Mouse (Mus musculus) frontal cortex, postnatal 10 days (tissue): ENCODE results near the gene Armh4.
"Not testable (repeated sequence)": the region's sequence is repeated elsewhere in the genome, so short reads cannot be mapped to it uniquely, and the experiment has no call there.

Experiments used
- DNase-seq, 2 experiments: peaks; one replicate each; pipeline ENCODE4 v3.0.0; 2022; ENCODE audit warnings: low spot score in 2 of 2, mixed read lengths in 1 of 2

The Armh4 gene

DNA sequence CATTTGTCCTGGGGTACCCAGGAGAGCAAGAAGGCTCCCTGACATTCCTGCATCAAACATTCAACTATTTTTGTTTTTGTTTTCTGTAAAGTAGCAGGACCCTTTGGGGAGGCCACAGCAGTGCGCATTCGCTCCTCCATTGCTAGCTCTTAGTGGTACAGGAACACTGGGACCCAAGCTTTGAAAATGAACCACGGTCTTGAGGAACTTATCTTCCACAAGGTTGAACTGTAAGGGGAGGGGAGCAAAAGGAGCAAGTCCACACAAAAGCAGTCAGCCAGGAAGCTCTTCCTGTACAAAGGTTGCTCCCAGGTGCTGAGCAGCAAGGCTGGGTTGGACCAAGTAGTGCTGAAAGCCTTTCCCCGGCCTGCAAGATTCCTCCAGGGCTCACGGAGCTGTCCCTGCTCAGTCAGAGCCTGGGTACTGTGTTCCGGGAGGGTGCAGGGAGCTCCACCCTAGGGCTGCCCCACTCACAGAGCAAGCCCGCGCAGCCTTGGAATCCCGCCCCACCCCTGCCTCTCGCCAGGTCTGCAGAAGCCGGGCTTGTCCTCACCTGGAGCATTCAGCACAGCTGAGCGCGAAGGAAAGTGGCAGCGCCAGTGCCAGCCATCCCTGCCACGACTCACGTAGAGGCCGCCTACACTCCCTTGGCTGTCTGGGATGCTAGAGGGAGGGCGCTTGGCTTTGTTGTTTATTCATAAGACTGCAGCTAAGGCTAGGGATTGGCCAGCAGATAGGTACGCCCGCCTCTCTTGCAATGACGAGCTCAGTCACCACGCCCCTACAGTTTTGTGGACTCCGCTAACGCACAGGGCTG is at the start of gene Armh4:
TSS of gene Armh4 (minus strand) at position 669 of the 817 bp plus-strand sequence.
- DNase-seq, result peak; percentile 80 to 81

DNA sequence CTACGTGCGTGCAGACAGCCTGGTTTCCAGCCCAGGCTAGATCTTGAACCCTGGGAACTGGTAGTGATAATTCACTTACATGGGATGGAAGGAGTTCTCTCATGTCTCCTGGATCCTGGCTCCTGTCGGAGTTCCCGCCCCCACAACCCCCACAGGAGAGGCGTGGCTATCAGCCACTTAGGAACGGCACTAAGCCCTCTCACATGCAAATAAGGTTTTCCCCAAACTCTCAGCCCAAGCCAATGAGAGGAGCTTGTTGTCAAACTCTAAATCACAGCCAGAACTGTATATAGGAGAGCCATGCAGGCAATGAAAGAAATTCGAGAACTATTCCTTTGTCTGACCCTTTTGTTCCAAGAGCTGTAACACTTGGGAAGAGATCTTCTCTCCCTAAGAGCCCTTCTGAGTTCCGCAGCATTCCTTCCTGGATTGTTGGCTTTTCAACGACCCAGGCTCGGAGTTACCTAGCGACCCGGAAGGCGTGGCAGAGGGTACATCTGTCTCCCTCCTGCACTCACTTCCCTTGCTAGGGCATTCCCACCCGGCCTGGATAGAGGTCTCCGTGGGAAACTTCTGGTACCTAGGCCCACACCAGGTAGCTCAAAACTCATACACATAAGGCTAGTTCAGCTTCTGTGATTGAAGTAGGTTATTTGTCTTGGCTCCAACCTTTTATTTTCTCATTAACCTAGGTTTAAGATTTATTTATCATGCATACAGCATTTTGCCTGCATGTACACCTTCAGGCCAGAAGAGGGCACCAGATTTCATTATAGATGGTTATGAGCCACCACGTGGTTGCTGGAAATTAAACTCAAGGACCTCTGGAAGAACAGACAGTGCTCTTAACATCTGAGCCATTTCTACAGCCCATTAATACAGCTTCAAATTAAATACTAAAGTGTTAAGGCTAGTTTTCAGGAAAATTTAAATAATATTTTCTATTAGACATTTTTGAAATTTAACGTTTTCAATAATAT is 46.3 kb upstream of the Armh4 start:
- no peak for DNase-seq

DNA sequence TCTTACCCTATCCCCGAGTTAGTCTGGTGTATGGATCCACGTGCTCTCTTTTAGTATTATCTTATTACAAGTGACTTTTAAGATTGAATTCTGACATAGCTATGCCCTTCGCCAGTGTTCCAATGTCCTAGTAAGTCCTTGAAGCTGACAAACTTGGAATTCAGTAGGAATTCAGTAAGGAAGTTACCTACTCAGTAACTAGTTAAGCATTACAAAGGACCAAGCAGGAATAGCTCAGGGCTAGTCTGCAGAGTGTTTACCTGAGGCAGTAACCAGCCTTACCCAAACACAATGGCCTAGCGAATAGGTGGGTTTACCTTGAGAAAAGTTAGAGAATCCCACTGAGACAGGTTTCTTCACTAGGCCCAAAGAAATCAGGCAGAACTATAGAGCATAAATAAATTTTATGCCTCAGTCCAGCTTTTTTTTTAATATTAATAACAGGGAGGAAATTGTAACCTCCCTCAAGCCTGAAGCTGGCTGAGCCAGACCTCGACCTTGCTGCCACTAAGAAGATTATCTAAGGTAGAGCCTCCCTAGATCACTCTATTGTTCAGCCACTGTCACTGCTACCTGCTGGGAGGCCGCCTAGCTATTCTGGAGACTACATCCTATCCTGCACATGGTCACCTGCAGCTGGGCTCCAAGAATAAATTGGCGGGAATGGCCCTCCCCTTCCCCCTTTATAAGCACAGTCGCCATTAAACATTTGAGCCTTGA is 36.7 kb upstream of the Armh4 start:
- DNase-seq, result not testable (repeated sequence)

DNA sequence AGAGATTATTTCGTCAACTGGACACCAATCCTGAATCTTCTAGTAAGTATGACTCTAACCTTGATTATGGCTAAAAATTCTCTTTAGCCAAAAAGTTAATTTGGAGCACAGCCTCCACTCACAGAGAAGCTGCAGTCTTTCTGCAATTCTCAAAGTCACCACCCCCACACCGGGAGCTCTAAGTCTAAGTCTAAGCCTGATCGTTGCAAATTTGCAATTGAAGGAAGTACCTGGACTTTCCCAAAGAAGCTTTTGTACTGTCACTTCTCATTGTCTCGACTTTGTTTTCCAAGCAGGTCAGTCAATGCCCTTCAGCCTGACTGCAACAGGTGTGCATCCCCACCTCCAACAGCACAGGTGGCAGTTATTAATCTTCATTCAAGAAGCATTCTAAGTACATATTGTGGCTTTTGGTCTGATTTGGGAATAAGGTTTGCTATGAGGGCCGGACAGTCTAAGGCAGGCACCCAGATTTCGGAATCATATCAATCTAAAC is 35.6 kb upstream of the Armh4 start:
- DNase-seq, result not testable (repeated sequence)

DNA sequence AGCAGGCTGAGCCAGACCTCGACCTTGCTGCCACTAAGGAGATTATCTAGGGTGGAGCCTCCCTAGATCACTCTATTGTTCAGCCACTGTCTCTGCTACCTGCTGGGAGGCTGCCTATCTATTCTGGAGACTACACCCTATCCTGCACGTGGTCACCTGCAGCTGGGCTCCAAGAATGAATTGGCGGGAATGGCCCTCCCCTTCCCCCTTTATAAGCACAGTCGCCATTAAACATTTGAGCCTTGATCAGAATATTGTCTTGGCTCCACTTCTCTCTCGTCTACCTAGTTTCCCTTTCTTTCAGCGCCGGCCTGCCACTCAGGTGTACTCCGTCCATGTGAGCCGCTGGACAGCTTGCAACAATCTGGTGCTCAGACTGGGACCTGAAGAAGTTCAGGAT is 29.8 kb upstream of the Armh4 start:
- DNase-seq, result not testable (repeated sequence)

DNA sequence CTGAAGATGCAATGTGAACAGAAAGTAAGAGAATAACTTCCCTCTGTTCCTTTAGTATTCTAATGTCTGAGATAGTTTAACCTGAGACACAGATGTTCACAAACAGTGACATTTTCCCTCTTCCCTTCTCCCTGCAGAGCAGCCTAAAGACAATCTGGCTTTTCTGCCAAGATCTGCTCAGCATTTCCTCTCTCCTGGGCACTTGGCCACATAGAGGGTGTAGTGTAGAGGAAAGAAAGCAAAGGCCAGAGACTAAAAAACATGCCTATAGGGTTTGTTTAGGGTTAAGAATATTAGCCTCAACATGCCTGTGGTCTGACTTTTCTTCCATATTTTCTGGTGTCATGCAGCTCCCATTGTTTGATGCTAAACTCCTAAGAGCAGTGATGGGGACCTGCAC is 21.9 kb upstream of the Armh4 start:
- DNase-seq, result not testable (repeated sequence)

DNA sequence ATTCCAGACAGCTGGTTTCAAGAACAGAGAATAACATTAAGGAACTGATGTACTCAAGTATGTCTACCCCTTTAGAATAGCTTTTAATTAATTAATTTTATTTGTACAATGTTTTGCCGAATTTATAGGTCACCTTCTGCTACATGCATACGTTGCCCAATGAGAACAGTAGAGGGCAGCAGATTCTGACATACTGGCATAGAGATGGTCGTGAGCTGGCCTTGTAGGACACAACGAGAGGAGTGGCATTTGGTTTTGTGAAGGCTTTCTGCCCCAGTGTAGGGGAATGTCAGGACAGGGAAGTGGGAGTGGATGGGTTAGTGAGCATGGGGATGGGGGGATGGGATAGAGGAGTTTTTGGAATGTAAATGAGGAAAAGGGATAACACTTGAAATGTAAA is 18.3 kb upstream of the Armh4 start:
- DNase-seq, result no peak

DNA sequence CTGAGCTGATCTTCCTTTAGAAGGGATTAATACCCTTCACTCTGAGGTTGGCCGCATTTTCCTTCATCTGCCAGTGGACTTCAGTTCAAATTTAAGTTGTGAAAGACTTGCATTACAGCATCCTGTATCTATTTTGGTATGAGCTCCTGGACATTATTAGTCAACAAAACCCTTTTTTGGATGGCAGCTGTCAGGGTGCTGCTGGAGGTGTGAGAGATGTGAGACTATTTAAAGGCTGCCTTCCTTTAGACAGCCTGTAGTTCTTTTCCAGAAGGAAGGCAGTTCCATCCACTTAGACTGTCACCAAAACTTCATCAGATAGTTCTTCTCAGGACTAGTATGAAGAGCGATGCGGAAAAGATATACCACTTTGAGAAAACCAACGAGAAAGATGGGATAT is 10.8 kb upstream of the Armh4 start:
- no peak for DNase-seq

DNA sequence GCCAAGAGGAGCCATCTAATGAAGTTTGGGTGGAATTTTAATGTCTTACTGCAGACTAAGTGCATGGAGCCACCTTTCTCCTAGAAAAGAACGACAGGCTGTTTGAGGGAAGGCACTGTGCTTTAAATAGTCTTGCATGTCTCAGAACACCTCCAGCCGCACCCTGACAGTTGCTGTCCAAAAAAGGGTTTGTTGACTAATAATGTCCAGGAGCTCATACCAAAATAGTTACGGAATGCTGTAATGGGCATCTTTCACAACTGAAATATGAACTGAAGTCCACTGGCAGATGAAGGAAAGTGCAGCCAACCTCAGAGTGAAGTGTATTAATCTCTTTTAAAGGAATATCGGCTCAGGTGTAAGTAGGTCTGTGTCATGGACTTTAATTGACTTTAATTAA is 7.4 kb upstream of the Armh4 start:
- no peak for DNase-seq

DNA sequence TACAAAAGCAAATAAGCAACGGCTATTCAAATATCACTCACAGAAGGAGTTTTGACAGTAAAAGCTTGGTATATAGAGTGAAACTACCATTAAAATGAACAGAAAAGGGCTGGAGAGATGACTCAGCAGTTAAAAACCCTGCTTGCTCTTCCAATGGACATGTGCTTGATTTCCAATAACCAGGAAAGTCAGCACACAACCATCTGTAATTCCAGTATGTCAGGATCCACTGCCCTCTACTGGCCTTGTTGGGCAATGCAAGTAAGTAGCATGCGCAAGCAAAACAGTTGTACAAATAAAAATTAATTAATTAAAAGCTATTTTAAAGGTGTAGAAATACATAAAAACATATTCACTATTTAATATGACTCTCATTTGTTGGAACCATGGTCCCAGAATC is 2.6 kb upstream of the Armh4 start:
- no peak for DNase-seq

DNA sequence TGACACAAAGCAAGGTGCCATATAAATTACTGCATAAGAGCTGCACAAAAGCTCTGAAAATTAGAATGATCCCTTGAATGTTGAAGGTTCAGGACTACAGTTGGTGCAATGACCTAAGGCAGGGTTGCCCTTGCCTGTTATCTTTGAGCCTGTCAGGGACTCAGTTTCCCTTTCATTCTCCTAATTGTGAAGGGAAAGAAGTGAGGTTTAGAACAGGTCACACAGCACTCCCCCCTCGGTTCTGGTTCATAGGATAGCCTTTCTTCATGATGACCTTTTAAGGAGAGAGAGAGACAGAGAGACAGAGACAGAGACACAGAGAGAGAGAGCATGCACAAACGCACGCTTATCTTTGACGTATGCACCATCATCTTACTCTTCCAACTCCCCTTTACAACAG is 683 bp upstream of the Armh4 start:
- DNase-seq, result no peak

DNA sequence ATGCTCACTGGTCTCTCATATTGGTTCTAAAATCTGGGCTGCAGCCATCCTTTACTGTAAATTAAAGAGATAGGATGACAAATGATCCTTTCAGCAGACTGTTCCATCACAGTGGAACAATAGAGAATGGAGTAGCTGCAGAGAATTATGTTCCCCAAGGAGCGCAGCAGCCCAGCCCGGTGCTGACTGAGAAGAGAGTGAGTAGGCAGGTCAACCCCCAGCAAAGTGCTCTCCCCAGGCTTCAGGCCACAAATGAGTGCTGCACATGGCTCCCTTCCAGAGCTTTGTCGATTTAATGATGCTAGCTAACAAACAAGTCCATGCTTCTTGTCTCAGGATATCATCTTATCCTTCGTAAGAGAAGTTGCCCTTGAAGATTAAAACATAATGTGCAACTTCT is 2.8 kb downstream of the Armh4 start:
- DNase-seq, result no peak

DNA sequence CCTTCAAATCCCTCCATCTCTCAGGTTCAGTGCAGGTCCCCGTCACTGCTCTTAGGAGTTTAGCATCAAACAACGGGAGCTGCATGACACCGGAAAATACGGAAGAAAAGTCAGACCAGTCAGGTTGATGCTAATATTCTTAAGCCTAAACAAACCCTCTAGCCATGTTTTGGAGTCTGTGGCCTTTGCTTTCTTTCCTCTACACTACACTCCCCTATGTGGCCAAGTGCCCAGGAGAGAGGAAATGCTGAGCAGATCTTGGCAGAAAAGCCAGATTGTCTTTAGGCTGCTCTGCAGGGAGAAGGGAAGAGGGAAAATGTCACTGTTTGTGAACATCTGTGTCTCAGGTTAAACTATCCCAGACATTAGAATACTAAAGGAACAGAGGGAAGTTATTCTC is 5.6 kb downstream of the Armh4 start:
- not testable (repeated sequence) for DNase-seq

DNA sequence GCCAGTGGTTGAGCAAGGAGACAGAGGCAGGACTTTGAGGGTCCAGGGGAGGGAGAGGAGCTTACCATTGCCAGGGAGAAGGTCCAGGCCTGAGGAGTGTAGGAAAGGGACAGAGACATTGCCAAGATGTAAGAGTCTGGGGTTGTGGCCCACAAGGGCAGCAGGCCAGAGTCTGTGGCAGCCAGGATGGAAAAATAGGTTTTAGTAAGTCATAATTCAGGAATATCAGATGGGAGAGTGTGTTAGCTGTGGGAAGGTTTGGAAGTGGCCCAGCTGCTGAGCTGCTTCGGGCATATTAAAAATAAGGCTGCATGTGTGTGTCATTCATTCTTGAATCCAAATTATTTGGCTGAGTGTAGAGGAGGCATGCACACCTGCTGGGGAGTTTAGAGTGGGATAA is 11.4 kb downstream of the Armh4 start:
- DNase-seq, result no peak

DNA sequence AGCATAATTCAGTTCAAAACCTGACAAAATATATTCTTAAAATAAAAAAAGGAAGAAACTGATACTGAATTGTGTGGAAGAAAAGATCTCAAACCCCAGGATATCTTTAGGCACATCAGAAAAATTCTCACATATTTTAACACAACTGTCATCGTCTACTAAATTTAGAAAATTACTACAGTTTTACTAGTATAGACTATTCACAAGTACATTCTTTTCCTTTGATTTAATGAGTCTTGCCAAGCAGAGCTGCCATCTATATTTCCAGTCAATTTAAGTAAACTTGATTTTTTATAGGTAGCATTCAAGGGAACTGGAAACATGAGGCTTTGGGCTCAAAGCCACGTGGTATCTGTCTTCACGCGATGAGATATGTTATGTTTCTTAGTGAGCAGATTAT is 16.6 kb downstream of the Armh4 start:
- DNase-seq, result no peak

DNA sequence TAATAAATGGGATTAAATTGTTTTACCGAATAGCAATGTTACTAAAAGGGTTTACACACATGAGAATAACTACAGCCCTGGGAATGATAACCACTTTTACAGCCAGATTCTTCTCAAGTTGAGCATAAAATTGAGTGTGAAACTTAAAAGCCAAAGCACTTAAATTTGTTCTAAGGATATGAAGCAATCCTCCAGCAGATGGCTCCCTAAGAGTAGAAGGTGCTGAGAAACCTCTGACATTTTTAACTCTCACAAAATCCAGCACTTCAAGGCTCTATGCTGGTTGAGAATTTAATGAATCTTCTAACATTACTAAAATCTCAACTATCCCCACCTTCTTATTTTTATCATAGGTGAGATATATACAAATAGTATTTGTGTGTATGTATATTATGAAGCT is 27.3 kb downstream of the Armh4 start:
- DNase-seq, result no peak

DNA sequence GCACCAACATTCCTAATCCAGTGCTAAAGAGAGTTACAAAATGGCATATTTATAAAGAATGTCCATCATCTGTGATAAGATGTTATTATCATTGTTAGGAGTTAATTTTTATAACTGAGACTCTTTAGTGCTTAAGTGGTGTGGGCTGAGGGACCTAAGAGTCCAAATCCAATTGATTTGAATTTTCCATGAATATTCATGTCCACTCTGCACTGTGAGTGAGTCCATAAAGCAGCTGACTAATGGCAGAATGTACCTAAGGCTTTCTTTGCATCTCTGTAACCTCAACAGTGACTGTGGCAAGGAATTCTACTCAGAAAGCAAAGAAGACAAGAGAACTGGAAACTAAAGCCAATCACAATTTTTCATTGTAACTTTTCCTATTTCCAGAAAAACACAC is 30.6 kb downstream of the Armh4 start:
- DNase-seq, result no peak

DNA sequence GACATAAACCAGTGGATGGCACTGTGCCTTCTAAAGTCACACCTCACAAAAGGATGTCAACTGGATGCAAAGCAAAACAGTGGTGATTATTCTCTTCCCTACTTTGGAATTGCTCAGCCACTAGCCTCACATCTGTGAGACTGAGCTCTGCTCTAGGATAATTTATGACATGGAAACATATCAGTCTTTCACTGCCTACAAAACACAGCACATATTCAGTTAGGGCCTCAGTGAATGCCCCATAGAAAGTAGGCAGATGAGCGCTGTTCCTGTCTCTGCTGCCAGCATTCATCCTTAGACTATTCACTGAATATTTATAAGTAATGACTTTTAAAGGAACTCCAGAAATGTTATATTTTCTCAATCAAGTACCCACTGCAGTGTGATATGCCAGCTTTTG is 37.3 kb downstream of the Armh4 start:
- no peak for DNase-seq

DNA sequence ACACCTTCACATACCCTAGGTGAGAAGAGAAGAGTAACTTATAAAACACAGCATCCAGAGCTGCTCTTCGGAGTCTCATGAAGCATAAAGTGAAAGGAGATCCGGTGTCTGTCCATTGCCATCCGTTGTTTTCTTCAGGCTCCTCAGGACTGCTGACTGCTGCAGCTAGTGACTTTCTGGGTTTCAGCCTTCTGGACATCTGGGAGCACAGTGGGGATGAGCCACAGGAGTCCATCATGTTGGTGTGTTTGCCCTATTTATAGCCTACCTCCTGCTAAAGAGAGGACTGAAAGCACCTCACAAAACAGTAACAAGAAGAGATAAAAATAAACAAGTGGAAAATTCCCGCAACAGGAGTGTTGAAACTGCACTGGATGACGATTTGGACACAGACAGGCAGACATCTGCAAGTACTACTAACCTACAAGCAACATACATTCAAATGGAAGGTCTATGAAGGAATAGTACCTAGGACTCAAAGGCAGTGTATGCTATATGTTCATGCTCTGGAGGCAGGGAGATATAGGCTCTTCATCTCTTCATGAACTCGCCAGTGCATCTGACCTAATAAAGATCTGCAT is 39.1 kb downstream of the Armh4 start:
- no peak for DNase-seq

DNA sequence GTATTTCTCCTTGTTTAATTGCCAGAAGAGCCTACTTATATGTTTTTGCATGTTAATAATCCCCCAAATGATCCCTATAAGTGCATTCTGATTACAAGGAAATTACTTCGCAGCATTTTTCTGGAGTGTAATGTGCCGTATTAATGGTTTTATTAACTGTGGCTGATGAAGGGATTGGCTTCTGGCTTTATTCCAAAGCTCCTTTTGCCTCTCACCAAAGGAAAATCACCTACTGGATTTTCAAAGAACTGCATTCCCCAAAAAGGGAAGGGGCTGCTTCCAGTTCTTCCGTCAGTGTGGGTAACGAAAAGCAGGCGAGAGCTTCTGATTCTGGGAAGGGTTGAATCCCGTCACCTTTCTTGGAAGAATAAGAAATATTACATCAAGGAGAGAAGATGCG is 43.9 kb downstream of the Armh4 start:
- DNase-seq, result no peak

DNA sequence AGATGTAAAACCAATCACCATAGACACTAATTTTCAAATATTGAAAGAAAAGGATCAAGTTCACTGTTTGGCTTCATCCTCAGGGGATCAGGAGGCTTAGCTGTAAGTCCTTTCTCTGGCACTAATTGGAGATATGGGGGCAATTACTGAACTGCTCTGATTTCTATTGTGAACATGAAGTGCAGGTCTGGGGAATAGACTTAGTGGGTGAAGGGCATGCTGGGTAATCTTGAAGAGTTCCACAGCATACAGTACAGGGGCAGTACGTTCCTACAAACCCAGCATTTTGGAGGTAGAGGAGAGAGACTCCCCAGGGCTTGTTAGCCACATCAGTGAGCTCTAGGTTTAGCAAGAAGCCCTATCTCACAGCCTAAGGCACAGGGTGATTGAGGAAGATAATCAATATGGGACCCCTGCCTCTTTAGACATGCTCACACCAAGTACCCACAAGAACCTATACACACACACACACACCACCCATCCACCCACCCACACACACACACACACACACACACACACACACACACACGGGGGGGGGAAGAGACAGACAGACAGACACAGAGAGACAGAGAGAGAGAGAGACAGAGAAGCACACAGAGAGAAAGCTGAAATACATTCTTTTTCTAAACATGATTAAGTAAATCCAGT is 44.6 kb downstream of the Armh4 start:
- no peak for DNase-seq
